Mouse (Mus musculus) erythroblast, embryonic 14.5 days (primary cell): ENCODE results near the gene Hcn2. TPM values are rescaled to one million over a fixed set of nuclear protein-coding genes. Genes with fewer than 3 reads are reported as not detected.
A peak's percentile ranks its signal among the peaks of the same experiment; 100 is the strongest.

Experiments used
- H3K27me3 ChIP-seq: 2 replicates; pipeline ENCODE4 v1.6.1; 2012; ENCODE audit warnings: inconsistent platforms; ENCODE audit not compliant: control insufficient read depth
- H3K36me3 ChIP-seq: 2 replicates; pipeline ENCODE4 v1.6.1; 2012; ENCODE audit warnings: mild to moderate bottlenecking, inconsistent platforms; ENCODE audit not compliant: control insufficient read depth
- H3K4me1 ChIP-seq: 2 replicates; pipeline ENCODE4 v1.6.1; 2012; ENCODE audit warnings: inconsistent platforms; ENCODE audit not compliant: control insufficient read depth
- H3K4me3 ChIP-seq: replicated peaks from 2 replicates; pipeline ENCODE3; 2012; ENCODE audit warnings: moderate library complexity, mild to moderate bottlenecking, inconsistent platforms
- H3K9me3 ChIP-seq: 2 replicates; pipeline ENCODE4 v1.6.1; 2012; ENCODE audit warnings: low read length, inconsistent platforms, mixed read lengths; ENCODE audit not compliant: control insufficient read depth
- GATA1 ChIP-seq: IDR thresholded peaks from 2 replicates; pipeline ENCODE4 v1.6.1; 2012; ENCODE audit warnings: low read length, inconsistent platforms, mixed read lengths
- TAL1 ChIP-seq: IDR thresholded peaks from 3 replicates; pipeline ENCODE4 v1.6.1; 2012; ENCODE audit warnings: low read length, inconsistent platforms, mixed read lengths
- polyA plus RNA-seq: library from polyadenylated mRNA; stranded (reverse); fragments of >175 nt; gene quantifications from 2 replicates; pipeline ENCODE4 v1.2.3, GENCODE M21; 2012

The Hcn2 gene
- polyA plus RNA-seq, 1 experiment, result 0.08 TPM

GRCm38 (mm10) chr10:79714996-79715395 is 1.4 kb upstream of the Hcn2 start:
- Histone ChIP-seq H3K27me3 (peaks cover 64% of the 10 kb centered on the region), H3K36me3 (peaks cover 37% of the 10 kb centered on the region), H3K9me3 (peaks cover 7% of the 10 kb centered on the region; the same call in 1 of the 2 replicates), H3K4me3 (no peak overlapping the region), H3K4me1 (peaks cover 58% of the 10 kb centered on the region)
- no peak for TF ChIP-seq GATA1
- no peak for TF ChIP-seq TAL1

DNA sequence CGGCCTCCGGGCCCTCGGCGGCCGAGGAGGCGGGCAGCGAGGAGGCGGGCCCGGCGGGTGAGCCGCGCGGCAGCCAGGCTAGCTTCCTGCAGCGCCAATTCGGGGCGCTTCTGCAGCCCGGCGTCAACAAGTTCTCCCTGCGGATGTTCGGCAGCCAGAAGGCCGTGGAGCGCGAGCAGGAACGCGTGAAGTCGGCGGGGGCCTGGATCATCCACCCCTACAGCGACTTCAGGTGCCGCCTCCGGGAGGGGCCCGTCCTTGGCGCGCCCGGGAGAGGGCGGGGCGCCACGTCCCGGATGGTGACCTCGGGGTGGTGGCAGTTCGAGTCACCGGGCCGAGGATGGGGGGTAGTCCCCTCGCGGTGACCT is 538 bp downstream of the Hcn2 start:
- Histone ChIP-seq H3K4me1 (peaks cover 38% of the 10 kb centered on the region), H3K4me3 (peak overlapping the region; percentile 58), H3K9me3 (peaks cover 7% of the 10 kb centered on the region; the same call in 1 of the 2 replicates), H3K27me3 (peaks cover 75% of the 10 kb centered on the region), H3K36me3 (peaks cover 17% of the 10 kb centered on the region)
- TF ChIP-seq TAL1, result no peak
- no peak for TF ChIP-seq GATA1

DNA sequence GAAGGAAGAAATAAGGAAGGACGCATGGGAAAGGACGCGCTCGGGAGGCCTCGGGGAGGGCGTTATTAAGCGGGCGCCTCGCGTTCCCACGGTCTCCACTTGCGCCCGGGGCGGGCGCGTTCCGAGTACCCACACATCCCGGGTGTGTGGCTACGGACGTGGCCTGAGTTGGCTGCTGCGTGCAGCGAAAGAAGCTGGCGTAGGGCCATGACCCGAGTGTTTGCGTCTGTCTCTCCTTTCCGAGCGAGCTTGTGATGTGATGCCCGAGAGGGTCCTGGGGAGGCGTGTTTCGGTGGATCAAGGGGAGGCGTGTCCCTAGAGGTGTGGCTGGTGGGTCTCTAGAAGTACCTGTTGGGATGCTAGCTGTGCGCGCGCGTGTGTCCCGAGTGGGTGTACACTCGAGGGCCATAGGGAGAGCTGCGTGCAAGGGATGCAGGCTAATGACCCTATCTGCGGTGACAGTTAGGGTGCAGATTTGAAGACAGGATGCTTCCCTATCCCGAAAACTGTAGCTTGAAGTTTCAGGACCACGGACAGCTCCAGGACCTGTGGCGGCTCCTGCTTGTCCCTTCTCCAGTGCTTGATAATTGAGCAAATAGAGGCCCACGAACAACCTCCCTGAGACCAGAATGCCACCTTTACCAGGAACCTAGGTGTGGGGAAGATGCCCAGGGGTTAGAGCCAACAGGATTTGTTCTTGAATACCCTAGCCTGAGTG is 1.4 kb downstream of the Hcn2 start:
- Histone ChIP-seq H3K9me3 (peaks cover 7% of the 10 kb centered on the region; the same call in 1 of the 2 replicates), H3K4me3 (no peak overlapping the region), H3K27me3 (peaks cover 75% of the 10 kb centered on the region), H3K36me3 (peaks cover 10% of the 10 kb centered on the region), H3K4me1 (peaks cover 31% of the 10 kb centered on the region)
- TF ChIP-seq GATA1, result no peak
- no peak for TF ChIP-seq TAL1

DNA sequence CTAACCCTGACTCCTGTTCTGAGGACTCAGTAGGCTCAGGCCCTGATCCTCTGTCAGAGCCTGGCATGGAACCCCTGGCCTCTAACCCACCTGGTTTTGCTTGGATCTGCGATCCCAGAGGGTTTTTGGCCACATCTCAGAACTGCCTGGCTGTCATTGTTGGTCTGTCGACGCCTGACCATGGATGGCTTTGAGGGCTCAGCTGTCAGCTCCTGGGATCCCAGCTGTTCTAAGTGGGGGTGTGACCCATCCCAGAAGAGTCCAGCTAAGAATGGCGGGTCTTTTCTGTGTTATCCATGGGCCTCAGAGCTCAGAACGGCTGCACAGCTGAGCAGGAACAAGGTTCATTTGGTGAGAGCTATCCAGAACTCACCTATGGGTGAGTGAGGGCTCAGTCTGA is 4.7 kb downstream of the Hcn2 start:
- Histone ChIP-seq H3K27me3 (peaks cover 52% of the 10 kb centered on the region), H3K4me3 (no peak overlapping the region), H3K4me1 (peaks cover 19% of the 10 kb centered on the region), H3K36me3 (no peaks in the 10 kb centered on the region), H3K9me3 (peaks cover 6% of the 10 kb centered on the region; the same call in 1 of the 2 replicates)
- TF ChIP-seq GATA1 (no peak), TAL1 (no peak)

DNA sequence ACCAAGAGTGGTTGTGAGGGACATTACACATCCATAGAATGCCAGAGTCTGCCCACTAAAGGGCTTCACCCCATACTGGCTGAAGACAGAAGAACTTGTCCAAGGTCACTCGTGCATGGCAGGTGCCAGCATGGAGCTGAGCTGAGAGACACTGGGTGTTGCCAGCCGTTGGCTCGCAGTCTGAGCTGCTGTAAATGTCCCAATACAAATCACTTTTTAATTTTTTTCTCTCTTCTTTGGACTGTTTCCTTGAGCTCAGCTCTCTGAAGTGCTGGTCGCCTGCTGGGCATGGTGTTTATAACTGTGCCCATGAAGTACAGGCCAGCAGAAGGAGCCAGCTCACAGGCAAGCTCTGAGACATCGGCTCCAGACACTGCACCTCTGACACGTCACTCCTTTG is 6.6 kb downstream of the Hcn2 start:
- H3K9me3 ChIP-seq, result peaks cover 4% of the 10 kb centered on the region
- peaks cover 4% of the 10 kb centered on the region for H3K4me1 ChIP-seq
- H3K27me3 ChIP-seq, result peaks cover 36% of the 10 kb centered on the region
- TF ChIP-seq TAL1 (no peak), GATA1 (no peak)
- no peak overlapping the region for H3K4me3 ChIP-seq
- H3K36me3 ChIP-seq, result no peaks in the 10 kb centered on the region

DNA sequence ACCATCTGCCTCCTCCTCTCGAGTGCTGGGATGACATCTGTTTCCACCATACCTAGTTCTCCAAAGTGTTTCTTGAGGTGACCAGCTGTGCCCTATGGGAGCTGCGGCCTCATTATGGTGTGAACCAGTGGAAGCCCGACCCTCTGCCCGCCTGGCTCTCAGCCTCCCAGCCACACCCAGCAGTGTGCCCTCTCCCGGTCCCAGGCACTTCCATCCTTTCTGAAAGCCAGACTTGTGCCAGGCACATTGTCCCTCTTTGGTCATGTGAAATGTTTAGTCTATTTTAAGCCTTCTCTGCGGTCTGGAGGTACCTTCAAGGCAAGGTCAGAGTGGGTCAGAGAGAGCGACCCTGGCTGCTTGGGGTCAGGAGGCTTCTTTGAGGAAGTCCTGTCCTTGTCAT is 7.3 kb downstream of the Hcn2 start:
- H3K9me3 ChIP-seq, result peaks cover 4% of the 10 kb centered on the region
- TF ChIP-seq GATA1, result no peak
- TF ChIP-seq TAL1, result no peak
- no peaks in the 10 kb centered on the region for H3K36me3 ChIP-seq
- no peak overlapping the region for H3K4me3 ChIP-seq
- H3K4me1 ChIP-seq, result peaks cover 4% of the 10 kb centered on the region
- H3K27me3 ChIP-seq, result peaks cover 35% of the 10 kb centered on the region

GRCm38 (mm10) chr10:79726090-79726489 is 9.7 kb downstream of the Hcn2 start:
- Histone ChIP-seq H3K4me3 (no peak overlapping the region), H3K36me3 (no peaks in the 10 kb centered on the region), H3K27me3 (peaks cover 15% of the 10 kb centered on the region), H3K9me3 (peaks cover 4% of the 10 kb centered on the region), H3K4me1 (peaks cover 4% of the 10 kb centered on the region)
- TF ChIP-seq GATA1 (no peak), TAL1 (no peak)

- Histone ChIP-seq H3K9me3 (peaks cover 4% of the 10 kb centered on the region), H3K4me1 (peaks cover 4% of the 10 kb centered on the region), H3K36me3 (no peaks in the 10 kb centered on the region), H3K27me3 (peaks cover 13% of the 10 kb centered on the region), H3K4me3 (no peak overlapping the region)
- TF ChIP-seq TAL1, result no peak
- no peak for TF ChIP-seq GATA1
These were observed 12.2 kb downstream of the Hcn2 start for GRCm38 (mm10) chr10:79728323-79729249.

DNA sequence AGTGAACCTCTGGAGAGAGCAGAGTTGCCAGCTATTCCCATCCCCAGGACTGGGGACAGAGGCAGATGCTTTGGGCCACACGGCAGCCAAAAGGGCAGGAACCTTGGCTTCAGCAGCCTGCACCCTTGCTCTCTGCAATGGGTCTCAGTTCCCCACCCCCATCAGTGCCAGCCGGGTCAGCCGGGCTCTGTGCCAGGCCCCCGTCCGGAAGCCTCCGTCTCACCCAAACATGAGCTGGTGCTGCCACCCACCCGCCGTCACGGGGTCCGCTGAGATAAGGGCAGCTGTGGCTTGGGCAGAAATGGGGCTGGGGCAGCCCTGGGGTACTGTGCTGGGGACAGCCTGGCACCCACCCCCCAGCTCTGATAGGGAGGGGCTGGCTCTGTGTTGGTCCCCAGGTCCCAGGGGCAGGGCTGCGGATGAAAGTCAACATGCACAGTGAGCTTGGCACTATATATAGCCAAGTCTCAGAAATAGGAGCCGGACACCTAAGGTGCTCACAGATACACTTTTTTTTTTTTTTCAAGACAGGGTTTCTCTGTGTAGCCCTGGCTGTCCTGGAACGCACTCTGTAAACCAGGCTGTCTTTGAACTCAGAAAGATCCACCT is 13.0 kb downstream of the Hcn2 start:
- no peak for TF ChIP-seq TAL1
- TF ChIP-seq GATA1, result no peak
- Histone ChIP-seq H3K4me3 (no peak overlapping the region), H3K9me3 (peaks cover 12% of the 10 kb centered on the region), H3K4me1 (peaks cover 4% of the 10 kb centered on the region), H3K36me3 (peaks cover 8% of the 10 kb centered on the region), H3K27me3 (peaks cover 12% of the 10 kb centered on the region)
